Mouse (Mus musculus) neural tube, embryonic 12.5 days (tissue): ENCODE results near the gene Trp53bp2. TPM values are rescaled to one million over a fixed set of nuclear protein-coding genes. Genes with fewer than 3 reads are reported as not detected.
A peak's percentile ranks its signal among the peaks of the same experiment; 100 is the strongest.

Experiments
- ATAC-seq: fragments of 200-750 bp; cut with Nextera tagmentation; 2 replicates; pipeline ENCODE4 v1.8.0; 2017; ENCODE audit warnings: low read depth, mild to moderate bottlenecking, moderate TSS enrichment, moderate library complexity; ENCODE audit not compliant: low FRiP score
- H3K27ac ChIP-seq: fragments of 300-500 bp; sonication (generic); 2 replicates; pipeline ENCODE4 v1.5.1; 2016
- H3K27me3 ChIP-seq: fragments of 300-500 bp; sonication (generic); replicated peaks from 2 replicates; pipeline ENCODE4 v1.6.1; 2016; ENCODE audit warnings: mild to moderate bottlenecking
- H3K36me3 ChIP-seq: fragments of 300-500 bp; sonication (generic); 2 replicates; pipeline ENCODE4 v1.6.1; 2016; ENCODE audit warnings: mild to moderate bottlenecking
- H3K4me1 ChIP-seq: fragments of 300-500 bp; sonication (generic); 2 replicates; pipeline ENCODE4 v1.6.1; 2016
- H3K4me2 ChIP-seq: fragments of 300-500 bp; sonication (generic); replicated peaks from 2 replicates; pipeline ENCODE4 v1.6.1; 2016; ENCODE audit warnings: mild to moderate bottlenecking
- H3K4me3 ChIP-seq: fragments of 300-500 bp; sonication (generic); 2 replicates; pipeline ENCODE4 v1.5.1; 2016
- H3K9ac ChIP-seq: fragments of 300-500 bp; sonication (generic); 2 replicates; pipeline ENCODE4 v1.6.1; 2016; ENCODE audit warnings: mild to moderate bottlenecking
- H3K9me3 ChIP-seq: fragments of 300-500 bp; sonication (generic); 2 replicates; pipeline ENCODE4 v1.6.1; 2016; ENCODE audit warnings: mild to moderate bottlenecking
- WGBS: fragments of 180-500 bp; shearing (Covaris S2); methylation state at CpG from one replicate; pipeline ENCODE4 v1.1.7; 2016; 5-methylcytosine and 5-hydroxymethylcytosine counted together
- polyA plus RNA-seq: library from polyadenylated mRNA; unstranded; fragments of >200 nt; fragmentation: Nextera tagmentation; extraction: Ambion mirVana; gene quantifications from 2 replicates; pipeline ENCODE4 v1.2.1, GENCODE M21; 2016

Trp53bp2 gene
- polyA plus RNA-seq, 1 experiment from 2014 or later, result 32.2 TPM

- peaks cover 77% of the 10 kb centered on the region for H3K36me3 ChIP-seq
Observed at GRCm38 (mm10) chr1:182444116-182444515, 35.1 kb downstream of the Trp53bp2 start.

DNA sequence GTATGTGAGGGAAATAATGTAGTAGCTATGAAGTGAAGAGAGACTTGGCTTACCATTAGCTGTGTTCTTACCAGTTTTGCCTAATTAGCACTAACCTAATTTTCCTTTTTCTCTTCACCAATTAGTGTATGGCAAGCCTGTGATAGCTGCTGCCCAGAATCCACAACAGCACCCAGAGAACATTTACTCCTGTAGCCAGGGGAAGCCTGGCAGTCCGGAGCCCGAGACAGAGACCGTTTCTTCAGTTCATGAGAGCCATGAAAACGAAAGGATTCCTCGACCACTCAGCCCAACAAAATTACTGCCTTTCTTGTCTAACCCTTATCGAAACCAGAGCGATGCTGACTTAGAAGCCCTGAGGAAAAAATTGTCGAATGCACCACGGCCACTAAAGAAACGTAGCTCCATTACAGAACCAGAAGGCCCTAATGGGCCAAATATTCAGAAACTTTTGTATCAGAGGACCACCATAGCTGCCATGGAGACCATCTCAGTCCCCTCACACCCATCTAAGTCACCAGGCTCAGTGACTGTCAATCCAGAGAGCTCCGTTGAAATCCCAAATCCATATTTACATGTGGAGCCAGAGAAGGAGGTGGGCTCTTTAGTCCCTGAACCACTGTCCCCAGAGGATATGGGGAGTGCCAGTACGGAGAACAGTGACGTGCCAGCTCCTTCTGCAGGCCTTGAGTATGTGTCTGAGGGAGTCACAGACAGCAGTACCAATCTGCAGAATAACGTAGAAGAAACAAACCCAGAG, 39.5 kb downstream of the Trp53bp2 start:
- Histone ChIP-seq H3K9ac (no peak overlapping the region), H3K4me3 (no peak overlapping the region), H3K4me1 (no peaks in the 10 kb centered on the region), H3K4me2 (no peak overlapping the region), H3K9me3 (no peaks in the 10 kb centered on the region), H3K27ac (no peak overlapping the region), H3K36me3 (peaks cover 55% of the 10 kb centered on the region), H3K27me3 (no peaks in the 10 kb centered on the region)
- WGBS, result 93% methylated on average over 14 of the region's 14 CpGs
- no peak for ATAC-seq

More at GRCm38 (mm10) chr1:182444116-182444515, 35.1 kb downstream of the Trp53bp2 start:
- no peaks in the 10 kb centered on the region for H3K4me1 ChIP-seq
- no peak overlapping the region for H3K27ac ChIP-seq
- WGBS, result 79% methylated on average over 2 of the region's 2 CpGs
- no peak for ATAC-seq
- H3K9ac ChIP-seq, result no peak overlapping the region
- no peaks in the 10 kb centered on the region for H3K9me3 ChIP-seq
- H3K4me3 ChIP-seq, result no peak overlapping the region
- H3K4me2 ChIP-seq, result no peak overlapping the region
- no peaks in the 10 kb centered on the region for H3K27me3 ChIP-seq

DNA sequence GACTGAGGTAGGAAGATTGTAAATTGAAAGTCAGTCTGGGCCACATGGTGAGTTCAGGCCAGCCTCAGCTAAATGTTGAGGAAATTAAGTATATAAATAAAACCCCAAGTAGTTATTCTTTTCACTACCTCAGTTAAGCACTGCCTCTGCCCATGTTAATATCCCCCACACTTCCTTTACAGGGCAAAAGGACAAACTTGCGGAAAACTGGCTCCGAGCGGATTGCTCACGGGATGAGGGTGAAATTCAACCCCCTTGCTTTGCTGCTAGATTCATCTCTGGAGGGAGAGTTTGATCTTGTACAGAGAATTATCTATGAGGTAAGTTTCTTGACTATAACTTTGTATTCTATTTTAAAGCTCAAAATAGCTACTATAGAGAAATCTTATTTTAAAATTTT, 43.5 kb downstream of the Trp53bp2 start:
- no peaks in the 10 kb centered on the region for H3K4me1 ChIP-seq
- no peaks in the 10 kb centered on the region for H3K9me3 ChIP-seq
- H3K27me3 ChIP-seq, result no peaks in the 10 kb centered on the region
- H3K4me3 ChIP-seq, result no peak overlapping the region
- ATAC-seq, result no peak
- H3K9ac ChIP-seq, result no peak overlapping the region
- peaks cover 47% of the 10 kb centered on the region for H3K36me3 ChIP-seq
- H3K4me2 ChIP-seq, result no peak overlapping the region
- no peak overlapping the region for H3K27ac ChIP-seq
- WGBS, result 92% methylated on average over 4 of the region's 4 CpGs

- Histone ChIP-seq H3K9ac (no peak overlapping the region), H3K4me2 (no peak overlapping the region), H3K4me1 (no peaks in the 10 kb centered on the region), H3K4me3 (no peak overlapping the region), H3K27ac (no peak overlapping the region), H3K36me3 (peaks cover 43% of the 10 kb centered on the region), H3K27me3 (no peaks in the 10 kb centered on the region), H3K9me3 (no peaks in the 10 kb centered on the region)
- 96% methylated on average over 2 of the region's 2 CpGs for WGBS
- ATAC-seq, result no peak
Observed at GRCm38 (mm10) chr1:182455080-182455479, 46.1 kb downstream of the Trp53bp2 start.

- Histone ChIP-seq H3K4me2 (no peak overlapping the region), H3K4me1 (peaks cover 5% of the 10 kb centered on the region; the same call in 1 of the 2 replicates), H3K4me3 (no peak overlapping the region), H3K27ac (no peak overlapping the region), H3K9me3 (no peaks in the 10 kb centered on the region), H3K27me3 (no peaks in the 10 kb centered on the region), H3K9ac (no peak overlapping the region), H3K36me3 (peaks cover 46% of the 10 kb centered on the region)
- no peak for ATAC-seq
- WGBS, result 66% methylated on average over 19 of the region's 19 CpGs
Observed at GRCm38 (mm10) chr1:182458556-182458955, 49.6 kb downstream of the Trp53bp2 start.

- WGBS, result 82% methylated on average over 8 of the region's 8 CpGs
- H3K36me3 ChIP-seq, result peaks cover 38% of the 10 kb centered on the region
- no peak overlapping the region for H3K4me3 ChIP-seq
- no peak for ATAC-seq
- H3K4me2 ChIP-seq, result no peak overlapping the region
- no peak overlapping the region for H3K27ac ChIP-seq
- H3K4me1 ChIP-seq, result peaks cover 5% of the 10 kb centered on the region; the same call in 1 of the 2 replicates
- H3K9ac ChIP-seq, result no peak overlapping the region
- no peaks in the 10 kb centered on the region for H3K9me3 ChIP-seq
- no peaks in the 10 kb centered on the region for H3K27me3 ChIP-seq
Observed at GRCm38 (mm10) chr1:182459436-182459835, 50.5 kb downstream of the Trp53bp2 start.

DNA sequence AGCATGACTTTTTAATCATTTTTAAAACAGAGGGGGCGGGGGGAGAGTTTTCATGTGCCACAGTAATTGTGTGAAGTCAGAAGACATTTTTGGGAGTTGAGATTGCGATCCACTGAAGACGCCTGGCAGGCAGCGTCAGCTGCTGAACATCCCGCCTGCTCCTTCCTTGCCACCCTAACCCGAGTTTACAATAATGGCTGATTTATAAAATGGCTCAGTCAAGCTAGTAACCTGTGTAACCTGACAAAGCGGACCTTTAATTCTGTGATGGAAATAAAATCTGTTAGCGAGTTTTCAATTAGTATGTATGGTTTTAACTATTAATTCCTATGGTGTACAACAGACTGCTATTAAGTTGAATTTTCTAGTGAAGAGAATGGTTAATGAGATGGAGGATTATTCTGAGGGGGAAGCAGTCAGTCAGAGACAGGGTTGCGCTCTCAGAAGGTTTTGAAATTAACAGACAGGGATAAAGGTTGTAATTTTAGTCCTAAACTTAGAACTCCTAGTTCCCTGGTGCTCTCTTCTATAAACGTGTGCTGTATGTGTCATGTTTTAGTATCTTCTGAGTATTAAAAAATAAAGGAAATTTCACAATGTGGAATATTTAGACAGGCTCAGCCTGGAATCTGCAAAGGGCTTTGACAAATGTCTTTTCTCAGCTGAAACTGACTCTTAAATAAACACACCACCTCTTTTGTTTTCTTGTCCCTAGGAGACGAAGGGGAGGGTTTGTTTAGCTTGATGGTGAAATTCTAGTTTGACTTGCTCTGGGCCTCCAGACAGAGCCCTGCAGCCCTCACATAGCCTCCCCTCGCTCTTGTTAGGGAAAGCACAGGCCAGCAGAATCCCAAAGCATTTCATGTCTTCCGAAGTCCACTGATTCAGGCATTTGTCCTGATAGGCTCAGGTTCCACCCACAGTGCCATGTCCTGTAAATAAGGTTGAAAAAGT, 51.6 kb downstream of the Trp53bp2 start:
- H3K9me3 ChIP-seq, result no peaks in the 10 kb centered on the region
- H3K4me3 ChIP-seq, result no peak overlapping the region
- H3K27me3 ChIP-seq, result no peaks in the 10 kb centered on the region
- H3K27ac ChIP-seq, result no peak overlapping the region
- H3K4me2 ChIP-seq, result no peak overlapping the region
- no peak overlapping the region for H3K9ac ChIP-seq
- no peak for ATAC-seq
- 79% methylated on average over 13 of the region's 13 CpGs for WGBS
- H3K36me3 ChIP-seq, result peaks cover 29% of the 10 kb centered on the region
- peaks cover 10% of the 10 kb centered on the region; the same call in 1 of the 2 replicates for H3K4me1 ChIP-seq

DNA sequence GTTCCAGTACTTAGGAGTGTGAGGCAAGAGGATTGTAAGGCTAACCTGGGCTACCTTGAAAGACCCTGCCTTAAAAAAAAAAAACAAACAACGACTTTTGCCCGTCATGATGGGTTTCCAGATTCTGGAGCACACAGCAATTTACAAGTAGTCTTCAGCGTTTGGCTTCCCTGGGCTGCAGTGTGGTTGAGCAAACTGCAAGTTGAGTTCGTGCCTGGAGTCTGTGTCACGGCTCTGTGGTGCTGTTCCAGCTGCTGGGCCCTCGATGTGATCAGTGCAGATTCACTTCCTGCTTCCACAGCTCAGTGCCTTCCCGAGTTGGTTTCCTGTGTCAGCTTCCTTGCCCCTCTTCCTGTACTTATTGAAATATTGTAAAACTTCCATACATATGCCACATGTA, 52.3 kb downstream of the Trp53bp2 start:
- WGBS, result 70% methylated on average over 7 of the region's 7 CpGs
- Histone ChIP-seq H3K4me1 (peaks cover 10% of the 10 kb centered on the region; the same call in 1 of the 2 replicates), H3K4me2 (no peak overlapping the region), H3K9me3 (no peaks in the 10 kb centered on the region), H3K27ac (no peak overlapping the region), H3K27me3 (no peaks in the 10 kb centered on the region), H3K9ac (no peak overlapping the region), H3K36me3 (peaks cover 25% of the 10 kb centered on the region), H3K4me3 (no peak overlapping the region)
- no peak for ATAC-seq

DNA sequence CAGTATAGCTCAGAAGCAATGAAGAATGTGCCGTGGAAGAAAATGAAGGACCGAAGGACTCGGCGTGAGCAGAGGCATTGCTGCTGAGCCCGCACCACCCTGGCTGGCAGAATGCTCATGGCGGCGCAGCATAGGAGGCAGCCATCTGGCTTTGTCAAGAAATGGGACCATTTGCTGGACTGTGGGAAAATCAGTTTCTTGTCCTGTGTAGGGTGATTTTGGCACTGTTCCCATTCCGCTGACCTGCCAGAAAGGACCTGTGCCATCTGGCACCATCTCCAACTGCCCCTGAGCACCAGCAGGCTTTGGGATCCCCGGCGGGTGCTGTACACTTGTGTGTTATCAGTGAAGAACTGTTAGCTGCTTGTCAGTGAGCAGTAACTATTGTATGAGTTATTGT, 52.8 kb downstream of the Trp53bp2 start:
- peaks cover 25% of the 10 kb centered on the region for H3K36me3 ChIP-seq
- no peaks in the 10 kb centered on the region for H3K9me3 ChIP-seq
- H3K4me2 ChIP-seq, result no peak overlapping the region
- H3K27ac ChIP-seq, result no peak overlapping the region
- no peaks in the 10 kb centered on the region for H3K27me3 ChIP-seq
- 0 out of 2 replicates have a peak, but pooled peaks have one; percentile 22 for ATAC-seq
- no peak overlapping the region for H3K4me3 ChIP-seq
- H3K9ac ChIP-seq, result no peak overlapping the region
- peaks cover 10% of the 10 kb centered on the region; the same call in 1 of the 2 replicates for H3K4me1 ChIP-seq
- WGBS, result 83% methylated on average over 10 of the region's 10 CpGs

DNA sequence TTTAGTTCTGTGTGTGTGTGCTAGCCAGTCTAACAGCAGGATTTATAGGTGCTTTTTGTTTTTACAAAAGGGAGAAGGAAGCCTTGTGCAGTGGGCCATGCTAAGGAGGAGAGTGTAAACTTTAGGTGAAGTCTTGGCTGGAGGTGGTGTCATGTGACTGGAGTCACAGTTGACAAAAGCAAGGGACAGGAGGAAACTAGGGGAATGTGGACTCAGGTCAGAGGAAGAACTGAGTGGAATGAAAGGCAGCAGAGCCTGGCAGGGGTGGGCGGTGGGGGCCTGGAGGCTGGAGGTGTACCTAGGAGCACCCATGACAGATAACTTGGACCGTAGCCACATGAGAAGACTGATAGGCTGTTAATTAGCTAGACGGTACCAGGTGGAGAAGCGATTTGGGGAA, 56.3 kb downstream of the Trp53bp2 start:
- H3K36me3 ChIP-seq, result peaks cover 42% of the 10 kb centered on the region
- H3K4me1 ChIP-seq, result peaks cover 10% of the 10 kb centered on the region; the same call in 1 of the 2 replicates
- no peak overlapping the region for H3K4me2 ChIP-seq
- H3K27ac ChIP-seq, result no peak overlapping the region
- 42% methylated on average over 4 of the region's 4 CpGs for WGBS
- no peak overlapping the region for H3K4me3 ChIP-seq
- ATAC-seq, result peak; percentile 44; the same call in 1 of the 2 replicates
- no peaks in the 10 kb centered on the region for H3K9me3 ChIP-seq
- no peak overlapping the region for H3K9ac ChIP-seq
- H3K27me3 ChIP-seq, result no peaks in the 10 kb centered on the region

GRCm38 (mm10) chr1:182465978-182466377, 57.0 kb downstream of the Trp53bp2 start:
- Histone ChIP-seq H3K36me3 (peaks cover 47% of the 10 kb centered on the region), H3K27me3 (no peaks in the 10 kb centered on the region), H3K9me3 (no peaks in the 10 kb centered on the region), H3K4me2 (no peak overlapping the region), H3K4me3 (no peak overlapping the region), H3K27ac (no peak overlapping the region), H3K4me1 (peaks cover 6% of the 10 kb centered on the region; the same call in 1 of the 2 replicates), H3K9ac (no peak overlapping the region)
- 88% methylated on average over 4 of the region's 4 CpGs for WGBS
- no peak for ATAC-seq
